Mouse (Mus musculus): Measurements from ENCODE around the gene Fyn. TPM values are rescaled to one million over a fixed set of nuclear protein-coding genes. Genes with fewer than 3 reads are reported as not detected.

The Fyn gene
- polyA plus RNA-seq, 1 experiment from 2014 or later: 32.6 TPM

- Histone ChIP-seq H3K4me1 (ENCODE audit: control insufficient read depth, insufficient read depth, low read length) (peaks cover 23% of the 10 kb centered on the region), H3K27ac (ENCODE audit: low read depth, low read length) (no peak overlapping the region), H3K4me3 (ENCODE audit: low read length) (no peak overlapping the region), H3K9ac (ENCODE audit: low read depth, low read length) (no peak overlapping the region), H3K9me3 (ENCODE audit: control insufficient read depth, low read length) (no peaks in the 10 kb centered on the region), H3K4me2 (replicated peaks; ENCODE audit: low read depth, low read length) (no peak overlapping the region), H3K36me3 (ENCODE audit: control insufficient read depth, insufficient read depth, low read length) (no peaks in the 10 kb centered on the region), H3K27me3 (ENCODE audit: control insufficient read depth, insufficient read depth, low read length) (no peaks in the 10 kb centered on the region; the same call in 1 of the 2 replicates)
- 85% methylated on average over 5 of the region's 5 CpGs for WGBS
- no peak for ATAC-seq (ENCODE audit: low FRiP score, low TSS enrichment)
Measured at GRCm38 (mm10) chr10:39371991-39372390, 3.3 kb downstream of the Fyn start.

GRCm38 (mm10) chr10:39376676-39377075 lies 8.0 kb downstream of the Fyn start:
- no peaks in the 10 kb centered on the region for H3K9me3 ChIP-seq (ENCODE audit: control insufficient read depth, low read length)
- H3K4me1 ChIP-seq (ENCODE audit: control insufficient read depth, insufficient read depth, low read length): peaks cover 13% of the 10 kb centered on the region; the same call in 1 of the 2 replicates
- no peak overlapping the region for H3K4me3 ChIP-seq (ENCODE audit: low read length)
- WGBS: 78% methylated on average over 9 of the region's 9 CpGs
- no peak overlapping the region for H3K9ac ChIP-seq (ENCODE audit: low read depth, low read length)
- no peak overlapping the region for H3K4me2 ChIP-seq (replicated peaks; ENCODE audit: low read depth, low read length)
- no peak overlapping the region for H3K27ac ChIP-seq (ENCODE audit: low read depth, low read length)
- H3K27me3 ChIP-seq (ENCODE audit: control insufficient read depth, insufficient read depth, low read length): no peaks in the 10 kb centered on the region
- no peaks in the 10 kb centered on the region for H3K36me3 ChIP-seq (ENCODE audit: control insufficient read depth, insufficient read depth, low read length)
- ATAC-seq (ENCODE audit: low FRiP score, low TSS enrichment): no peak; the same call in 1 of the 2 replicates

- 44% methylated on average over 5 of the region's 5 CpGs for WGBS
- no peaks in the 10 kb centered on the region for H3K9me3 ChIP-seq (ENCODE audit: control insufficient read depth, low read length)
- no peak for ATAC-seq (ENCODE audit: low FRiP score, low TSS enrichment)
Measured at GRCm38 (mm10) chr10:39377219-39377618, 8.6 kb downstream of the Fyn start.

GRCm38 (mm10) chr10:39378025-39378603 lies 9.5 kb downstream of the Fyn start:
- Histone ChIP-seq H3K4me3 (ENCODE audit: low read length) (no peak overlapping the region), H3K9ac (ENCODE audit: low read depth, low read length) (no peak overlapping the region), H3K27me3 (ENCODE audit: control insufficient read depth, insufficient read depth, low read length) (no peaks in the 10 kb centered on the region), H3K9me3 (ENCODE audit: control insufficient read depth, low read length) (no peaks in the 10 kb centered on the region), H3K4me1 (ENCODE audit: control insufficient read depth, insufficient read depth, low read length) (peaks cover 12% of the 10 kb centered on the region; the same call in 1 of the 2 replicates), H3K4me2 (replicated peaks; ENCODE audit: low read depth, low read length) (no peak overlapping the region), H3K36me3 (ENCODE audit: control insufficient read depth, insufficient read depth, low read length) (no peaks in the 10 kb centered on the region), H3K27ac (ENCODE audit: low read depth, low read length) (no peak overlapping the region)
- 86% methylated on average over 8 of the region's 8 CpGs for WGBS
- no peak for ATAC-seq (ENCODE audit: low FRiP score, low TSS enrichment)

More at GRCm38 (mm10) chr10:39377219-39377618, 8.6 kb downstream of the Fyn start:
- H3K27me3 ChIP-seq (ENCODE audit: control insufficient read depth, insufficient read depth, low read length): no peaks in the 10 kb centered on the region
- H3K4me1 ChIP-seq (ENCODE audit: control insufficient read depth, insufficient read depth, low read length): peaks cover 12% of the 10 kb centered on the region; the same call in 1 of the 2 replicates
- H3K9ac ChIP-seq (ENCODE audit: low read depth, low read length): no peak overlapping the region
- H3K4me2 ChIP-seq (replicated peaks; ENCODE audit: low read depth, low read length): no peak overlapping the region
- no peaks in the 10 kb centered on the region for H3K36me3 ChIP-seq (ENCODE audit: control insufficient read depth, insufficient read depth, low read length)
- H3K27ac ChIP-seq (ENCODE audit: low read depth, low read length): no peak overlapping the region
- no peak overlapping the region for H3K4me3 ChIP-seq (ENCODE audit: low read length)

GRCm38 (mm10) chr10:39379287-39379686 lies 10.6 kb downstream of the Fyn start:
- H3K4me2 ChIP-seq (replicated peaks; ENCODE audit: low read depth, low read length): no peak overlapping the region
- 69% methylated on average over 10 of the region's 10 CpGs for WGBS
- no peak overlapping the region for H3K4me3 ChIP-seq (ENCODE audit: low read length)
- no peak overlapping the region for H3K9ac ChIP-seq (ENCODE audit: low read depth, low read length)
- H3K4me1 ChIP-seq (ENCODE audit: control insufficient read depth, insufficient read depth, low read length): peaks cover 12% of the 10 kb centered on the region; the same call in 1 of the 2 replicates
- H3K27ac ChIP-seq (ENCODE audit: low read depth, low read length): no peak overlapping the region
- H3K27me3 ChIP-seq (ENCODE audit: control insufficient read depth, insufficient read depth, low read length): no peaks in the 10 kb centered on the region
- no peaks in the 10 kb centered on the region for H3K36me3 ChIP-seq (ENCODE audit: control insufficient read depth, insufficient read depth, low read length)
- ATAC-seq (ENCODE audit: low FRiP score, low TSS enrichment): peak; percentile 37; the same call in 1 of the 2 replicates
- H3K9me3 ChIP-seq (ENCODE audit: control insufficient read depth, low read length): no peaks in the 10 kb centered on the region

GRCm38 (mm10) chr10:39379721-39380370 lies 11.2 kb downstream of the Fyn start:
- no peak overlapping the region for H3K9ac ChIP-seq (ENCODE audit: low read depth, low read length)
- no peak for ATAC-seq (ENCODE audit: low FRiP score, low TSS enrichment)
- H3K4me1 ChIP-seq (ENCODE audit: control insufficient read depth, insufficient read depth, low read length): peaks cover 12% of the 10 kb centered on the region; the same call in 1 of the 2 replicates
- H3K4me2 ChIP-seq (replicated peaks; ENCODE audit: low read depth, low read length): no peak overlapping the region
- H3K4me3 ChIP-seq (ENCODE audit: low read length): no peak overlapping the region
- no peaks in the 10 kb centered on the region for H3K9me3 ChIP-seq (ENCODE audit: control insufficient read depth, low read length)
- H3K27me3 ChIP-seq (ENCODE audit: control insufficient read depth, insufficient read depth, low read length): no peaks in the 10 kb centered on the region
- no peak overlapping the region for H3K27ac ChIP-seq (ENCODE audit: low read depth, low read length)
- no peaks in the 10 kb centered on the region for H3K36me3 ChIP-seq (ENCODE audit: control insufficient read depth, insufficient read depth, low read length)
- WGBS: 61% methylated on average over 5 of the region's 5 CpGs

- peaks cover 20% of the 10 kb centered on the region for H3K4me1 ChIP-seq (ENCODE audit: control insufficient read depth, insufficient read depth, low read length)
- H3K4me2 ChIP-seq (replicated peaks; ENCODE audit: low read depth, low read length): no peak overlapping the region
- no peak overlapping the region for H3K27ac ChIP-seq (ENCODE audit: low read depth, low read length)
- no peaks in the 10 kb centered on the region for H3K9me3 ChIP-seq (ENCODE audit: control insufficient read depth, low read length)
- no peak overlapping the region for H3K4me3 ChIP-seq (ENCODE audit: low read length)
- H3K9ac ChIP-seq (ENCODE audit: low read depth, low read length): no peak overlapping the region
- 64% methylated on average over 8 of the region's 8 CpGs for WGBS
- H3K27me3 ChIP-seq (ENCODE audit: control insufficient read depth, insufficient read depth, low read length): no peaks in the 10 kb centered on the region
- H3K36me3 ChIP-seq (ENCODE audit: control insufficient read depth, insufficient read depth, low read length): no peaks in the 10 kb centered on the region
- no peak for ATAC-seq (ENCODE audit: low FRiP score, low TSS enrichment)
Measured at GRCm38 (mm10) chr10:39385259-39385658, 16.6 kb downstream of the Fyn start.

GRCm38 (mm10) chr10:39386203-39386602 lies 17.5 kb downstream of the Fyn start:
- no peak overlapping the region for H3K4me3 ChIP-seq (ENCODE audit: low read length)
- H3K9me3 ChIP-seq (ENCODE audit: control insufficient read depth, low read length): no peaks in the 10 kb centered on the region; the same call in 1 of the 2 replicates
- no peak overlapping the region for H3K9ac ChIP-seq (ENCODE audit: low read depth, low read length)
- H3K27ac ChIP-seq (ENCODE audit: low read depth, low read length): no peak overlapping the region
- peaks cover 20% of the 10 kb centered on the region for H3K4me1 ChIP-seq (ENCODE audit: control insufficient read depth, insufficient read depth, low read length)
- no peaks in the 10 kb centered on the region for H3K27me3 ChIP-seq (ENCODE audit: control insufficient read depth, insufficient read depth, low read length)
- ATAC-seq (ENCODE audit: low FRiP score, low TSS enrichment): 0 out of 2 replicates have a peak, but pooled peaks have one; percentile 24
- 0 out of 2 replicates have a peak, but pooled peaks cover under 1% of the 10 kb centered on the region for H3K36me3 ChIP-seq (ENCODE audit: control insufficient read depth, insufficient read depth, low read length)
- no peak overlapping the region for H3K4me2 ChIP-seq (replicated peaks; ENCODE audit: low read depth, low read length)
- whole genome bisulfite sequencing: 61% methylated on average over 15 of the region's 15 CpGs

GRCm38 (mm10) chr10:39387024-39387423 lies 18.4 kb downstream of the Fyn start:
- Histone ChIP-seq H3K9me3 (ENCODE audit: control insufficient read depth, low read length) (peaks cover 3% of the 10 kb centered on the region; the same call in 1 of the 2 replicates), H3K4me2 (replicated peaks; ENCODE audit: low read depth, low read length) (no peak overlapping the region), H3K4me1 (ENCODE audit: control insufficient read depth, insufficient read depth, low read length) (peaks cover 20% of the 10 kb centered on the region), H3K27me3 (ENCODE audit: control insufficient read depth, insufficient read depth, low read length) (no peaks in the 10 kb centered on the region), H3K4me3 (ENCODE audit: low read length) (no peak overlapping the region), H3K36me3 (ENCODE audit: control insufficient read depth, insufficient read depth, low read length) (0 out of 2 replicates have a peak, but pooled peaks cover 6% of the 10 kb centered on the region), H3K9ac (ENCODE audit: low read depth, low read length) (no peak overlapping the region), H3K27ac (ENCODE audit: low read depth, low read length) (no peak overlapping the region)
- 67% methylated on average over 5 of the region's 5 CpGs for WGBS
- ATAC-seq (ENCODE audit: low FRiP score, low TSS enrichment): no peak

All from kidney, embryonic 14.5 days (tissue).